Mouse (Mus musculus): Measurements from ENCODE around the gene Slc24a3.

The Slc24a3 gene

GRCm38 (mm10) chr2:145358236-145358942 lies 190.8 kb downstream of the Slc24a3 start:
- DNase-seq (ENCODE audit: low read depth, low spot score), result no peak

GRCm38 (mm10) chr2:145363604-145364003 lies 196.1 kb downstream of the Slc24a3 start:
- DNase-seq (ENCODE audit: low read depth, low spot score), result no peak

GRCm38 (mm10) chr2:145368701-145369100 lies 201.1 kb downstream of the Slc24a3 start:
- no peak for DNase-seq (ENCODE audit: low read depth, low spot score)

- no peak for DNase-seq (ENCODE audit: low read depth, low spot score)
These were observed 203.2 kb downstream of the Slc24a3 start for GRCm38 (mm10) chr2:145370795-145371194.

GRCm38 (mm10) chr2:145373803-145374202 lies 206.2 kb downstream of the Slc24a3 start:
- DNase-seq (ENCODE audit: low read depth, low spot score), result no peak

- DNase-seq (ENCODE audit: low read depth, low spot score), result no peak
These were observed 215.6 kb downstream of the Slc24a3 start for GRCm38 (mm10) chr2:145382908-145383770.

GRCm38 (mm10) chr2:145384221-145384620 lies 216.7 kb downstream of the Slc24a3 start:
- no peak for DNase-seq (ENCODE audit: low read depth, low spot score)

- DNase-seq (ENCODE audit: low read depth, low spot score), result no peak
These were observed 217.7 kb downstream of the Slc24a3 start for GRCm38 (mm10) chr2:145385220-145385619.

- DNase-seq (ENCODE audit: low read depth, low spot score), result no peak
These were observed 218.2 kb downstream of the Slc24a3 start for GRCm38 (mm10) chr2:145385773-145386172.

GRCm38 (mm10) chr2:145395804-145396203 lies 228.2 kb downstream of the Slc24a3 start:
- DNase-seq (ENCODE audit: low read depth, low spot score), result no peak

GRCm38 (mm10) chr2:145396579-145396978 lies 229.0 kb downstream of the Slc24a3 start:
- no peak for DNase-seq (ENCODE audit: low read depth, low spot score)

GRCm38 (mm10) chr2:145397456-145398206 lies 230.1 kb downstream of the Slc24a3 start:
- no peak for DNase-seq (ENCODE audit: low read depth, low spot score)

GRCm38 (mm10) chr2:145401240-145401805 lies 233.8 kb downstream of the Slc24a3 start:
- no peak for DNase-seq (ENCODE audit: low read depth, low spot score)

- no peak for DNase-seq (ENCODE audit: low read depth, low spot score)
These were observed 234.4 kb downstream of the Slc24a3 start for GRCm38 (mm10) chr2:145401996-145402395.

GRCm38 (mm10) chr2:145404818-145405531 lies 237.4 kb downstream of the Slc24a3 start:
- DNase-seq (ENCODE audit: low read depth, low spot score), result no peak

- no peak for DNase-seq (ENCODE audit: low read depth, low spot score)
These were observed 238.2 kb downstream of the Slc24a3 start for GRCm38 (mm10) chr2:145405746-145406145.

- DNase-seq (ENCODE audit: low read depth, low spot score), result no peak
These were observed 250.2 kb downstream of the Slc24a3 start for GRCm38 (mm10) chr2:145417738-145418137.

GRCm38 (mm10) chr2:145419078-145419477 lies 251.5 kb downstream of the Slc24a3 start:
- no peak for DNase-seq (ENCODE audit: low read depth, low spot score)

- DNase-seq (ENCODE audit: low read depth, low spot score), result no peak
These were observed 253.7 kb downstream of the Slc24a3 start for GRCm38 (mm10) chr2:145420967-145421888.

- DNase-seq (ENCODE audit: low read depth, low spot score), result no peak
These were observed 254.3 kb downstream of the Slc24a3 start for GRCm38 (mm10) chr2:145421889-145422212.
